Mouse (Mus musculus) liver, embryonic 14.5 days (tissue): ENCODE measurements around the gene Borcs5. TPM values are rescaled to one million over a fixed set of nuclear protein-coding genes. Genes with fewer than 3 reads are reported as not detected.

Source experiments
- ATAC-seq: fragments of 200-750 bp; cut with Nextera tagmentation; 2 replicates; pipeline ENCODE4 v1.8.0; 2017; ENCODE audit warnings: moderate number of reproducible peaks, mild to moderate bottlenecking, moderate library complexity; ENCODE audit not compliant: insufficient read depth
- DNase-seq, 3 experiments: peaks; one replicate each; pipeline ENCODE4 v3.0.0-alpha.2; 2012 to 2013; ENCODE audit warnings: low read depth in 3 of 3, low spot score in 3 of 3
- H3K27ac ChIP-seq: fragments of 300-500 bp; sonication (generic); 2 replicates; pipeline ENCODE4 v1.5.1; 2014; ENCODE audit warnings: moderate library complexity, mild to moderate bottlenecking, control low read depth, inconsistent platforms
- H3K27me3 ChIP-seq: fragments of 300-500 bp; sonication (generic); 2 replicates; pipeline ENCODE4 v1.6.1; 2014; ENCODE audit warnings: mild to moderate bottlenecking, low read length, moderate library complexity; ENCODE audit not compliant: control insufficient read depth, insufficient read depth
- H3K36me3 ChIP-seq: fragments of 300-500 bp; sonication (generic); replicated peaks from 2 replicates; pipeline ENCODE4 v1.6.1; 2014; ENCODE audit warnings: low read depth; ENCODE audit not compliant: control insufficient read depth, insufficient read depth
- H3K4me1 ChIP-seq, 2 experiments: fragments of 200-500 bp in 1 of 2; fragments of 300-500 bp in 1 of 2; sonication (generic) in 1 of 2; replicated peaks; 2 replicates each; pipeline ENCODE4 v1.6.1; 2012 to 2014; ENCODE audit warnings: antibody characterized with exemption in 1 of 2, inconsistent platforms in 1 of 2, low read length in 1 of 2; ENCODE audit not compliant: control insufficient read depth in 2 of 2, insufficient read depth in 2 of 2
- H3K4me2 ChIP-seq: fragments of 300-500 bp; sonication (generic); 2 replicates; pipeline ENCODE4 v1.6.1; 2014; ENCODE audit warnings: low read depth, mild to moderate bottlenecking, control low read depth, moderate library complexity
- H3K4me3 ChIP-seq, 2 experiments: fragments of 200-500 bp in 1 of 2; fragments of 300-500 bp in 1 of 2; sonication (generic) in 1 of 2; 2 replicates each; pipeline ENCODE4 v1.5.1; 2012 to 2014; ENCODE audit warnings: low read depth in 2 of 2, low read length in 2 of 2, mild to moderate bottlenecking in 2 of 2, control low read depth in 1 of 2, inconsistent platforms in 1 of 2, moderate library complexity in 1 of 2; ENCODE audit not compliant: insufficient read depth in 1 of 2
- H3K9ac ChIP-seq: fragments of 300-500 bp; sonication (generic); replicated peaks from 2 replicates; pipeline ENCODE4 v1.6.1; 2014; ENCODE audit warnings: mild to moderate bottlenecking, control low read depth, moderate library complexity
- H3K9me3 ChIP-seq: fragments of 300-500 bp; sonication (generic); 2 replicates; pipeline ENCODE4 v1.6.1; 2016; ENCODE audit warnings: low read length, mixed read lengths; ENCODE audit not compliant: control insufficient read depth
- CTCF ChIP-seq: IDR thresholded peaks from 2 replicates; pipeline ENCODE4 v1.5.1; 2016; ENCODE audit warnings: antibody characterized with exemption, low read depth, control low read depth
- EP300 ChIP-seq: IDR thresholded peaks from 2 replicates; pipeline ENCODE4 v1.6.1; 2016; ENCODE audit warnings: antibody characterized with exemption, low read depth
- WGBS: fragments of 180-500 bp; shearing (Covaris S2); extraction: QIAGEN DNeasy Blood & Tissue Kit; methylation state at CpG from one replicate; pipeline ENCODE4 v1.1.7; 2014; ENCODE audit not compliant: insufficient replicate concordance; 5-methylcytosine and 5-hydroxymethylcytosine counted together
- polyA plus RNA-seq, 2 experiments: library from polyadenylated mRNA; depleted of rRNA in 1 of 2; stranded (reverse) in 1 of 2; unstranded in 1 of 2; fragments of >200 nt; fragmentation: Nextera tagmentation in 1 of 2; extraction: Ambion mirVana in 1 of 2; gene quantifications; 2 replicates each; pipeline versions ENCODE4 v1.2.1 to v1.2.3; 2012 to 2014

Borcs5 gene
- polyA plus RNA-seq, 2 experiments: 4.7 to 8.0 TPM

- Histone ChIP-seq H3K4me2 (no peak overlapping the region), H3K27me3 (no peaks in the 10 kb centered on the region), H3K4me3 (no peak overlapping the region), H3K9me3 (no peaks in the 10 kb centered on the region), H3K4me1 (peaks cover 5 to 6% of the 10 kb centered on the region in 2 experiments), H3K36me3 (no peaks in the 10 kb centered on the region), H3K9ac (no peak overlapping the region), H3K27ac (no peak overlapping the region)
- DNase-seq (no peak), ATAC-seq (no peak)
- WGBS: 74% methylated on average over 6 of the region's 6 CpGs
- TF ChIP-seq EP300: no peak
- no peak for TF ChIP-seq CTCF
Observed at GRCm38 (mm10) chr6:134646835-134647234, 7.5 kb downstream of the Borcs5 start.

GRCm38 (mm10) chr6:134647621-134648020 is 8.3 kb downstream of the Borcs5 start:
- 71% methylated on average over 5 of the region's 5 CpGs for WGBS
- no peak overlapping the region for H3K4me3 ChIP-seq
- no peaks in the 10 kb centered on the region for H3K9me3 ChIP-seq
- no peak overlapping the region for H3K4me2 ChIP-seq
- no peaks in the 10 kb centered on the region for H3K36me3 ChIP-seq
- H3K9ac ChIP-seq: no peak overlapping the region
- TF ChIP-seq EP300: no peak
- TF ChIP-seq CTCF: no peak
- ATAC-seq (no peak), DNase-seq (no peak)
- no peaks in the 10 kb centered on the region for H3K27me3 ChIP-seq
- no peak overlapping the region for H3K27ac ChIP-seq
- no peaks in the 10 kb centered on the region for H3K4me1 ChIP-seq

GRCm38 (mm10) chr6:134648356-134648755 is 9.0 kb downstream of the Borcs5 start:
- Histone ChIP-seq H3K9ac (no peak overlapping the region), H3K9me3 (no peaks in the 10 kb centered on the region), H3K27me3 (no peaks in the 10 kb centered on the region), H3K4me2 (no peak overlapping the region), H3K4me1 (no peaks in the 10 kb centered on the region), H3K4me3 (no peak overlapping the region), H3K36me3 (no peaks in the 10 kb centered on the region), H3K27ac (no peak overlapping the region)
- TF ChIP-seq EP300 (no peak), CTCF (no peak)
- no peak for ATAC-seq
- no peak for DNase-seq
- 77% methylated on average over 5 of the region's 5 CpGs for WGBS

GRCm38 (mm10) chr6:134656527-134656926 is 17.2 kb downstream of the Borcs5 start:
- TF ChIP-seq CTCF (no peak), EP300 (no peak)
- no peaks in the 10 kb centered on the region for H3K27me3 ChIP-seq
- DNase-seq: no peak

GRCm38 (mm10) chr6:134659108-134659958 is 20.0 kb downstream of the Borcs5 start:
- DNase-seq: peak in 2 of 3 experiments; percentile 39 to 47
- no peak overlapping the region for H3K4me2 ChIP-seq
- 21% methylated on average over 9 of the region's 9 CpGs for WGBS

More at GRCm38 (mm10) chr6:134656527-134656926, 17.2 kb downstream of the Borcs5 start:
- no peaks in the 10 kb centered on the region for H3K9me3 ChIP-seq
- H3K4me3 ChIP-seq: no peak overlapping the region
- peaks cover 0 to 16% of the 10 kb centered on the region in 2 experiments for H3K4me1 ChIP-seq
- no peak overlapping the region for H3K4me2 ChIP-seq
- no peak overlapping the region for H3K27ac ChIP-seq
- H3K9ac ChIP-seq: no peak overlapping the region
- WGBS: 54% methylated on average over 4 of the region's 4 CpGs
- H3K36me3 ChIP-seq: no peaks in the 10 kb centered on the region; the same call in 1 of the 2 replicates
- ATAC-seq: no peak

More at GRCm38 (mm10) chr6:134659108-134659958, 20.0 kb downstream of the Borcs5 start:
- no peaks in the 10 kb centered on the region for H3K27me3 ChIP-seq
- H3K4me1 ChIP-seq: peaks cover 4 to 25% of the 10 kb centered on the region in 2 experiments
- no peak overlapping the region for H3K4me3 ChIP-seq
- no peak overlapping the region for H3K9ac ChIP-seq
- H3K36me3 ChIP-seq: no peaks in the 10 kb centered on the region; the same call in 1 of the 2 replicates
- no peak overlapping the region for H3K27ac ChIP-seq
- TF ChIP-seq EP300: no peak
- peak; percentile 81 for TF ChIP-seq CTCF
- no peaks in the 10 kb centered on the region for H3K9me3 ChIP-seq
- ATAC-seq: peak; percentile 66
